Mouse (Mus musculus) adrenal gland, adult 18-20 months (tissue): ENCODE results near the gene Arhgap9. TPM values are rescaled to one million over a fixed set of nuclear protein-coding genes. Genes with fewer than 3 reads are reported as not detected.

Experiments used
- total RNA-seq, 2 experiments: library from RNA; stranded (reverse); gene quantifications; 1 replicate in 1 of 2; 2 replicates in 1 of 2; pipeline ENCODE4 v1.2.3; 2021

Gene Arhgap9
- total RNA-seq, 2 experiments from 2014 or later = 1.7 to 2.9 TPM

Other genes starting within 250 kb of the Arhgap9 start
- gene Agap2, start 246.7 kb upstream of the Arhgap9 start, total RNA-seq = 1 to 10 TPM; 3.1 to 3.2 TPM
- 100 to 1,000 TPM; 114 to 147 TPM for gene Os9, start 200.8 kb upstream of the Arhgap9 start, total RNA-seq
- 1 to 10 TPM; 7.8 to 8.6 TPM for gene B4galnt1, start 156.7 kb upstream of the Arhgap9 start, total RNA-seq
- gene Slc26a10, start 141.3 kb upstream of the Arhgap9 start, total RNA-seq = 1 to 10 TPM; 1.1 to 1.8 TPM
- gene Arhgef25, start 131.9 kb upstream of the Arhgap9 start, total RNA-seq = 10 to 100 TPM; 18.8 to 20.3 TPM
- gene Dtx3, start 126.2 kb upstream of the Arhgap9 start, total RNA-seq = 10 to 100 TPM; 63.0 to 67.6 TPM
- 10 to 100 TPM; 41.5 to 44.7 TPM for gene Pip4k2c, start 110.4 kb upstream of the Arhgap9 start, total RNA-seq
- gene Kif5a, start 58.6 kb upstream of the Arhgap9 start, total RNA-seq = 1 to 10 TPM; 5.4 to 8.0 TPM
- 100 to 1,000 TPM; 143 to 159 TPM for gene Dctn2, start 55.6 kb upstream of the Arhgap9 start, total RNA-seq
- 10 to 100 TPM; 38.9 to 45.4 TPM for gene Mbd6, start 32.9 kb upstream of the Arhgap9 start, total RNA-seq
- 10 to 100 TPM; 80.9 to 98.6 TPM for gene Mars, start 10.2 kb upstream of the Arhgap9 start, total RNA-seq
- gene Gli1, start 20.0 kb downstream of the Arhgap9 start, total RNA-seq = 1 to 10 TPM; 3.3 to 4.1 TPM
- not detected for gene Inhbe, start 32.4 kb downstream of the Arhgap9 start, total RNA-seq
- gene Inhbc, start 48.5 kb downstream of the Arhgap9 start, total RNA-seq = not detected
- 100 to 1,000 TPM; 104 to 117 TPM for gene R3hdm2, start 58.4 kb downstream of the Arhgap9 start, total RNA-seq
- gene Stac3, start 179.7 kb downstream of the Arhgap9 start, total RNA-seq = 1 to 10 TPM; 1.1 to 1.9 TPM
- gene Ndufa4l2, start 193.0 kb downstream of the Arhgap9 start, total RNA-seq = 10 to 100 TPM; 36.0 to 55.3 TPM
- 10 to 100 TPM; 38.6 to 46.5 TPM for gene Shmt2, start 200.5 kb downstream of the Arhgap9 start, total RNA-seq
- 10 to 100 TPM in 1 of 2 experiments, 1 to 10 TPM in 1; 6.9 to 12.6 TPM for gene Nxph4, start 212.6 kb downstream of the Arhgap9 start, total RNA-seq